Mouse (Mus musculus): ENCODE measurements around the gene Eif4e3.

Gene Eif4e3

DNA sequence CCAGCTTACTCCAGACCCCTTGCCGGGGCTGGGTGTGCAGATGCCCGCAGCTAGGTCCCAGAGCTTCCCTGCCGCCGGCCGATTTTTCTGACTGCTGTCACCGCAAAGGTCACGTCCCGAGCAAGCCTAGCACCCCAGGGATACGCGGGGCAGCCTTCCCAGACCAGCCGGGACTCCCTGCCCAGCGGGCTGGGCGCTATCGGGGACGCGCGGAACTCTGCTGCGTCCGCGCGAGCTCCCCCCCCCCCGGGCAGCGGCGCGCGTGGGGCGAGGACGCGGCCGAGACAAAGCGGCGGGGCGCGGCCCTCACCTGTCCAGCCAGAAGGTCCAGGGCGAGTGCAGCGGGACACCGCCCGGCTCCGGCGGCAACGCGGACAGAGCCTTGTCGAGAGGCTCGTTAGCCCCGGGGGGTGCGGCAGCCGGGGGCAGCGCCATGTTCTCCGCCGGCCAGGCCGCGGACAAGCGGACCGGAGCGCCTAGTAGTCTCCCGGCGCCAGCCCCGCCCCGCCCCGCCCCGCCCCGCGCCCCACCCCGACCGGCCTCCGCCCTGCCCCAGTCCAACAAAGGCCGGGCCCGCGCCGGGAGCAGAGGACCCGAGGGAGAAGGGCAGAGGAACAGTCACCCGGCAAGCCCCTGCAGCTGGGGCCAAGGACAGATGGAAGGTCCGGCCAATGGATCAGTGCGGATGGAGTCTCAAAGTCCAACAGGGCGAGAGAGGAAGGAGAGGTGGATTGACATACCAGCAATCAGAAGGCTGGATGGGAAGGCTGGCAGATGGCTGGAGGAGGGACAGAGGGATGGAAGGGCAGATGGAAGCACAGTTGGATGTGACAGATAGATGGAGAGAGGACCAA, at the start of gene Eif4e3, which contains the start of gene Gm20696:
Eif4e3 (minus strand) TSS at position 454 of the 854 bp plus-strand sequence.
Gm20696 (minus strand) TSS at position 480 of the 854 bp plus-strand sequence.
- no peak for DNase-seq (ENCODE audit: extremely low spot score, low read depth, low spot score)

DNA sequence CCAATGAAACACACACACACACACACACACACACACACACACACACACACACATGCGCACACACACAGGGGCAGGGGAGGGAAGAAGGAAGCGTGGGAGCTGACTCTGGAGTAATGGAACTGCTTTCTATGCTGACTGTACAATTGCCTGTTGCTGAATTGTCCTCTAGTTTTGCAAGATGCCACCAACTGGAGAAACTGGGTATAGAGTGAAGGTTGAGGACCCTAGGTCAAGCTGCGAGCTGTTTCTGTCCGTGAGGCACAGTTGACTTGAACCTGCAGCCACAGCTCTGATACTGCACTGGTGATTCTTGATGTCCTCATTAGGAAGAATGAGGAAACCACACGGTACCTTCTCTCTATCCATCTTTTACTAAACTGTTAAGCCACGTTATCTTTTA, 49.3 kb upstream of the Eif4e3 start:
- DNase-seq (ENCODE audit: extremely low spot score, low read depth, low spot score): no peak

GRCm38 (mm10) chr6:99715191-99715590, 48.6 kb upstream of the Eif4e3 start:
- no peak for DNase-seq (ENCODE audit: extremely low spot score, low read depth, low spot score)

DNA sequence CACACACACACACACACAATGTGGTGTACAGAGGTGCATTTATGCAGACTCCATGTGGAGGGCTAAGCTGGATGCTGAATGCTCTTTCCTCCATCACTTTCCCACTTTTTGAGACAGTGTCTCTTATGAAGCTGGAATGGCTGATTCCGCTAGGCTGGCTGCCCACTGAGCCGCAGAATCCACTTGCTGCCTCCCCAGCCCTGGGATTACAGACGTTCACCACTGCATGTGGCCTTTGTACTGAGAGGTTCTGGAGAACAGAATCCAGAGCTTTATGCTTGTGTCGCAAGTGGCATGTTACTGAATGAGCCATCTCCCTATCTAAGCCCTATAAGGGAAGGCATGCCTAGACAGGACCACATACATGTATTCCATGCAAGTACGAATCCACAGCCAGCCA, 46.7 kb upstream of the Eif4e3 start:
- DNase-seq (ENCODE audit: extremely low spot score, low read depth, low spot score): no peak

- no peak for DNase-seq (ENCODE audit: extremely low spot score, low read depth, low spot score)
Measured at GRCm38 (mm10) chr6:99711576-99712101, 45.1 kb upstream of the Eif4e3 start.

GRCm38 (mm10) chr6:99700484-99700883, 33.9 kb upstream of the Eif4e3 start:
- DNase-seq (ENCODE audit: extremely low spot score, low read depth, low spot score): no peak

GRCm38 (mm10) chr6:99692916-99693841, 26.6 kb upstream of the Eif4e3 start:
- no peak for DNase-seq (ENCODE audit: extremely low spot score, low read depth, low spot score)

DNA sequence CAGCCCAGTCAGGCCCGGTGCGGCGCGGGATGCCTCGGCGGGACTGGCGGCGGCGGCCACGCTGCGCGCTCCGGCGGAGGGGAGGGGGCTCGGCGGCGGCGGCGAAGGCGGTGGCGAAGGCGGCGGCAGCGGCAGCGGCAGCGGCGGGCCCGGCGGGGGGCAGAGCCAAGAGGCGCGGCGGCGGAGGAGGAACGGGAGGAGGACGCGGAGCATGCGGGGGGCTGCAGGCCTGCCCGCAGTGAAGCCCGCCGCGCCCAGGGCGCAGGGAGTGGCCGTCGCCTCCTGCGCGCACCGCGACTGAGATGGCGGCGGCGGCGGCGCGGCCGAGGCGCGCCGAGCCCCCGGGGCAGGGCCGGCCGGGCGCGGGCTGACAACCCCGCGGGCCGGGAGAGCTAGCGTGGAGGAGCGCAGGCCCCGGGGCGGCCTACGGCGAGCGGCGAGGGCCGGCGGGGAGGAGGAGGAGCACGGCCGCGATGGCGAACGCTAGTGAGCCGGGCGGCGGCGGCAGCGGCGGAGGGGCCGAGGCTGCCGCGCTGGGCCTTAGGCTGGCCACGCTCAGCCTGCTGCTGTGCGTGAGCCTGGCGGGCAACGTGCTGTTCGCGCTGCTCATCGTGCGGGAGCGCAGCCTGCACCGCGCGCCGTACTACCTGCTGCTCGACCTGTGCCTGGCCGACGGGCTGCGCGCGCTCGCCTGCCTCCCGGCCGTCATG, 25.8 kb upstream of the Eif4e3 start, which contains the start of gene Gpr27:
Gpr27 (plus strand) TSS at position 474 of the 710 bp plus-strand sequence.
- no peak for DNase-seq (ENCODE audit: extremely low spot score, low read depth, low spot score)

DNA sequence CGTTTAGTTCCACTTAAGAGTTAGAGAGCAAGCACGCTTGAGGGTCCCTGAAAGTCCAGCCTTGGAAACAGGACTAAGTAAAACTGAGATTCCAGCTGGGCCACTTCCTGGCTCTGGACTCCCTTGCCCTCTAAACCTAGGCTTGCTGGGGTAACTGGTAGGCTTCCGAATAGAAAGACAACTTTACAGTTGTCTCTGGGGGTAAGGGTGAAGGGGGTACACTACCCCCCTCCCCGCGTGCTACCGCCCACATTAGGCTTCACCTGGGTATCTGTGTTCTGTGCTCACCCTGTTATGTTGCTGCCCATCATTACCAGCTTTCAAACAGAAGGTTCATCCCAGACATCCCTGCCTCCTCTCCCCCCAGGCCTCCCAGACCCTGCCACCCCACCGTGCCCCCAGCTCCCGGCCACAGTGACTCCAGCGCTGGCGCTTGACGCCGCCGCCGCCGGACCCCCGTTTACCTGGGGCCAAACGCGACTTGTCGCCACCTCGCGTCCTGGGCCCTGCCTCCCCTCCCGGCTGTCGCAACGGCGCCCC, 25.2 kb upstream of the Eif4e3 start:
- DNase-seq (ENCODE audit: extremely low spot score, low read depth, low spot score): no peak

GRCm38 (mm10) chr6:99688513-99688912, 21.9 kb upstream of the Eif4e3 start:
- no peak for DNase-seq (ENCODE audit: extremely low spot score, low read depth, low spot score)

- DNase-seq (ENCODE audit: extremely low spot score, low read depth, low spot score): no peak
Measured at GRCm38 (mm10) chr6:99684899-99685298, 18.3 kb upstream of the Eif4e3 start.

GRCm38 (mm10) chr6:99683974-99684373, 17.4 kb upstream of the Eif4e3 start:
- DNase-seq (ENCODE audit: extremely low spot score, low read depth, low spot score): no peak

DNA sequence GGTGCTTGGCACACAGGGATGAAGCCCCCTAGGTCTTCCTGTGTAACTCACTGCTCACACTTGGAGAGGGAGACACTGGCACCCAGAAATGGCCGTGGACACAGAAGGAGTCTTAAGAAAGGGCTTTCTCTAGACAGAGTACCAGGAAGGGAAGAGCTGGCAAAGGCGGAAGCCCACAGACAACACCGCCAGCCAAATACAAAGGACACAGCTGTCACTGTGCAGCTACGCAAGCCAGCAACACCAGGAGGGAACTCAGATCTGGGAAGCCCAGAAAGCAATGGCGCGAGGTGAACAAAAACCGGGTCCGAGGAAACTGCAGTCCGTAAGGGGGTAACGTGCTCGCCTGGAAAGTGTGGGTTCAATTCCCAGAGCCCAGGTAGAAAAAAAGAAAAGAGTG, 11.5 kb upstream of the Eif4e3 start:
- no peak for DNase-seq (ENCODE audit: extremely low spot score, low read depth, low spot score)

DNA sequence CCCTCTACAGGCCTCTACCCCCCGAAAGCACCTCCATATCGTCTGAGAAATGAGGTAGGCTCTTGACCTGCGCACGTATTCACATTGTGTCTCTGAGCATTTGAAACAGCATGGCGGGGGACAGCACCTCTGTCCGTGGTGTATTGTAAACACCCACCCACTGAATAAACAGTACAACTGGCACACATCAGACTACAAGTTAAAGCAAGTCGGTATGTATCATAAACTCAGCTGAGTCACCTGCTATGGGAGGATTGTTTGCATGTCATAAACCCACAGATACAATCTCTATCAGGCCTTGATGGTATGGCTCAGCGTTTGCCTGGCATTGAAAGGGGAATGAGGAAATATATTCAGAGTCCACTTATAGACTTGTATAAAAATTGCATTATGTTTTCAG, 10.8 kb upstream of the Eif4e3 start:
- no peak for DNase-seq (ENCODE audit: extremely low spot score, low read depth, low spot score)

GRCm38 (mm10) chr6:99674482-99674881, 7.9 kb upstream of the Eif4e3 start:
- no peak for DNase-seq (ENCODE audit: extremely low spot score, low read depth, low spot score)

DNA sequence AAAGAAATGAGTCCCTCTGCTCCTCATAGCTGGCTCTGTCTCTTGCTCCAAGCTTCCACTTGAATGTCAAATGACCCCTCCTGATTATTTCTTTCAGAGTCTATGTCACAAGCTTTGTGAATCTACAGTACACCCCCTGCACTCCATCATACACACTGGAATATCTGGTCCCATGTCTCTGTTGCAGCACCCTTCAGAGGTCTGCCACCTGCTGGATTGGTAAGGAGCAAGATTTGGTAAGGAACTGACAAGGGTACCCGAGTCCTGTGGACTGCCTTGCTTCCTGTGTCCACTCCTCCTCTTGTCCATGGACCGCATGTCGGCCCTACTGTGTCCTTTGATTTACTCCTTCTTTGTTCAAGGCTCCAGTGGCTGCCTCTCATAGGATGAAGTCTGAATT, 5.2 kb upstream of the Eif4e3 start:
- no peak for DNase-seq (ENCODE audit: extremely low spot score, low read depth, low spot score)

GRCm38 (mm10) chr6:99670481-99671119, 4.0 kb upstream of the Eif4e3 start:
- no peak for DNase-seq (ENCODE audit: extremely low spot score, low read depth, low spot score)

GRCm38 (mm10) chr6:99669481-99670325, 3.1 kb upstream of the Eif4e3 start:
- no peak for DNase-seq (ENCODE audit: extremely low spot score, low read depth, low spot score)

- no peak for DNase-seq (ENCODE audit: extremely low spot score, low read depth, low spot score)
Measured at GRCm38 (mm10) chr6:99667290-99667689, 719 bp upstream of the Eif4e3 start.

All from hindlimb bud, embryonic 11.5 days (tissue).